Mouse (Mus musculus) frontal cortex, postnatal 14 days (tissue): ENCODE data around the gene Cd4.
A peak's percentile ranks its signal among the peaks of the same experiment; 100 is the strongest.

Experiments
- DNase-seq, 2 experiments: peaks; one replicate each; pipeline ENCODE4 v3.0.0; 2022; ENCODE audit warnings: low spot score in 2 of 2

Gene Cd4

DNA sequence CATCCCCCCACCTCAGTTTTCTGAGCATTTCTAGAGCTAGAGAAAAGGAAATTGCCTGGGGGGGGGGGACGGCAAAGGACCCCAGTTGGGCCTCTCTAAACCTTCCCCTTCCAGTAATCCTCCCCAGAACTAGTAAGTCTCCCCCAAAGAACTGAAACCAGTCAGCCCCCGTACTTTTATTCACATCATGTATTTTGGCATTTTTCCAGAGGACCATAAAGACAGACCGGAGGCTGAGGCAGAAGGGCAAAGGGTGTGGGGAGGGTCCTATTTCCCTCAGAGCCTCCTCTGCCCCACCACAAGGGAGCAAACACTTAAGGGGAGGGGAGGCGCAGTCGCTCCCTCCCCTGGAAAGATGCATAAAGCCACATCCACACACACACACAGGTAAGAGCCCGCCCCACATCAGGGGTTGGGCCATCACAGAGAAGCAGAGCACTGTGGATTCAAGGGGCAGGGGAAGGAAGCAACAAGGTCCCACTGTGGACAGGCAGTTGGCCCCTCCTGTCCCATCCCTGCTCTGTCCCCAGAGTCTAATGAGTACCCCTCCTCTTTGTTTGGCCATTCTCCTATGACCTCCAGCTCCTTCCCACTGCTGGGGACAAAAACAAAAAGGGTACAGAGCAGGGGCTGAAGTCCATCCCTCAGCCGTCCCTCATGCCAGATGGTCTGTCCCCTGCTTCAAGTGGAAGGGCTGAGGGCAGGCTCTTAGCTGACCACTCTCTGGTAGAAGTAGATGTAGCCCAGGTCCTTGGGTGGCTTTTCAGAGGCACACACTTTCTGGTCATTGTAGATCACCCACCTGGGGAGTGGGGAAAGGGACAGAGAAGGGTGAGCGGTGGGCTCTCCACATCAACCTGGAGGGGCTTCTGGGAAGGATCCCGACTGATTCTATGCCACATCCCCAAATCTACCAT, 72.9 kb downstream of the Cd4 start:
- DNase-seq: peak in 1 of 2 experiments; percentile 13
